Mouse (Mus musculus) adrenal gland, adult 8-10 months (tissue): ENCODE data around the gene Sgms2. TPM values are rescaled to one million over a fixed set of nuclear protein-coding genes. Genes with fewer than 3 reads are reported as not detected.
"Not testable (repeated sequence)": the region's sequence is repeated elsewhere in the genome, so short reads cannot be mapped to it uniquely, and the experiment has no call there.

Experiments used
- DNase-seq: peaks from one replicate; pipeline ENCODE4 v3.0.0; 2022
- total RNA-seq, 4 experiments: library from RNA; stranded (reverse); gene quantifications; 2 replicates each; pipeline ENCODE4 v1.2.4; 2022

Gene Sgms2
- total RNA-seq, 4 experiments from 2014 or later = 3.6 to 9.6 (median 6.1) TPM

- DNase-seq = no peak
Measured at GRCm38 (mm10) chr3:131357643-131358042, 133.6 kb downstream of the Sgms2 start.

GRCm38 (mm10) chr3:131356026-131356425 is 135.2 kb downstream of the Sgms2 start:
- no peak for DNase-seq

- no peak for DNase-seq
Measured at GRCm38 (mm10) chr3:131350539-131350938, 140.7 kb downstream of the Sgms2 start.

DNA sequence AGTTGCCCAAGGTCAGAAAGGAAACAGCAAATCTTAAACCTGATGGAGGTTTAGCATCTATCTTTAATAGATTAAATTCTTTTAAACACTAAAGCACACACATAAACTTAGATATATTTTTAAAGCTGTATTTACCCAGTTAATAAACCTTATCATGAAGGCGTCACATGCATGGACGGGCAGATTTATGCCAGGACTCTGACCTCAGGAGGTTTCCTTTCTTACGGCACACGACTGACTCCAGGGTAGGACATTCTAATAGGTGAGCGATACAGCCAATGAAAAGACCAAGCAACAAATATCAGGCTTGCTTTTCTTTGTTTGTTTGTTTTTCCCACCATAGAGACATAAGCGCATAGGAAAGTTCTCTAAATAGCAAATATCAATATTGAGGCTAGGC is 142.2 kb downstream of the Sgms2 start:
- no peak for DNase-seq

DNA sequence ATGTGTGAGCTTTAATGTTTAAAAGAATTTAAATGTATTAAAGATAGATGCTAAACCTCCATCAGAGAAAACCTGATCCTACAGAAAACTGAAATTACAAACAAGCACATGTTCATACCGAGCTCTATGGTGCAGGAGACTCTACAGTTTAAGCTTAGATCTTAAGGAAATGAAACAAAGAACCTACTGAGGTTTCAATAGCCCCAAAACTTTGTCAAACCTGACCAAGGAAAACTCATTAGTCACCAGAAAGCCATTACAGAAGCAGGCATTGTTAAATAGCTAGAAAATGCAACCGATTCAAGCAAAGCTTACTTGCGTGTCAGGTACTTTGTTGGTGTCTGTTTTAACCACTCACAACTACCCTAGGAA is 142.6 kb downstream of the Sgms2 start:
- no peak for DNase-seq

DNA sequence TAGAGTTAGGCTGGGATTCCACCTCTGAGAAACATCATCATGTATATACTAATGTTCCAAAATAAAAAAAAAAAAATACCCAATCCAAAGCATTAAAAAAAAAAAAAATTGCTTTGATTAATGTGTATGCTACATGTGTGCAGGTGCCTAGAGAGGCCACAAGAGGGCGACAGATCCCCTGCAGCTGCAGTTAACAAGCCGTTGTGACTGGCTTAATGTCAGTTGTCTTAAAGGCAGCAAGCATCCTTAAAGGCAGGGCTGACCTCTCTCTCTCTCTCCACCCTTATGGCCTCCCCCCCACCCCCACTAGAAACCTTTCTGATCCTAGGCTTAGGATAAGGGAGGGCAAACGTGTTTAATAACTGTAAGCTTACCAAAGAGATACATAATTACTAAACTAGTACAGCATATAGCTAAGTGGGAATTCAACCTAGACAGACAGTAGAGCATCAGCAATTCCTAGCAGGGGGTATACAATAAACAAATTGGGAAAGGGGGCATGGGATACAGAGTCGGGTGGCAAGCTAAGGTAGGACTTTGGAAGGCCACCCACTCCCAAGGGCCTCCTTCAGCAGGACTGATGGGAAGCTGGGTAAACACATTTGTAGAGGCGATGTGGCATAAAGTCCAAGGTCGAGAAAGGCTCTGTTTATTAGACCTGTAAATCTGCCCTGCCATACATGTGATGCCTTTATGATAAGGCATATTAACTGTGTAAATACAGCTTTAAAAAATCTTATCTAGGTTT is 143.2 kb downstream of the Sgms2 start:
- DNase-seq = no peak

GRCm38 (mm10) chr3:131345903-131346302 is 145.3 kb downstream of the Sgms2 start:
- no peak for DNase-seq

- no peak for DNase-seq
Measured at GRCm38 (mm10) chr3:131343311-131343710, 147.9 kb downstream of the Sgms2 start.

DNA sequence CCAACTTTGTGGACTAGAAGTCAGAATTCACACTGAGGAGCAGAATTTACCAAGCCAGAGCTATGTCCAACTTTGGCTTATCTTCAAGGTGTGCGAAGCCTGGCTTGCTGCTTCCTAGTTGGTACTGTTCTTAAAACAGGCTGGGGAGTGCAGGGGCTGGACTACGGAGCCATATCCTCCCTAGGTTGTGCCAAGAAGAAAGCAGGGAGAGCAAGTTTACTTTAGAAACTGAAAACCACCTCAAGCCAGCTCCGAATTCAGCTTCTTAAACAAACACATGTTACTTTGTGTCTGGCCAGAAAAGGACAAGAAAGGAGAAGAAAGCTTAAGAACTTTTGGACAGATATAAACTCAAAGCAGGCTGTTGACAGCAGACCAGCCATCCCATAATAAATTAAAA is 150.3 kb downstream of the Sgms2 start:
- DNase-seq = no peak

DNA sequence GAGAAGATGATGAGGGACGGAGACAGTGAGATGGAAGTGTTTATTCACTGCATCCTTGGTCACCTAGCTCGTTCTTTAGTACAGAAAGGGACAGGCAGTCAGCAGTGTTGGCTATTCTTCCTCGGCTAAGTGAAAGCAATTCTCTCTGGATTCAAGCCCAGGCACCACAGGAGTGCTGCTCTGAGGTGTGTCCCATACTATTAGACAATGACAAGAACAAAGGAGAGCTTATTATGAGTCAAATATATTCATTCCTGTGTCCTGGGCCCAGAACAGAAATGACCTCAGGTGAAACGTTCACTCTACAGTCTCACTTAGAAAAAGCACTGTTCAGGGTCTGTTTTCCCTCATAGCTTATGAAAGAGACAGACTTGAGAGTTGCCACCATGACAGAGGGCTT is 151.9 kb downstream of the Sgms2 start:
- DNase-seq = no peak

- DNase-seq = not testable (repeated sequence)
Measured at GRCm38 (mm10) chr3:131337749-131338148, 153.5 kb downstream of the Sgms2 start.

GRCm38 (mm10) chr3:131336629-131337028 is 154.6 kb downstream of the Sgms2 start:
- DNase-seq = no peak

DNA sequence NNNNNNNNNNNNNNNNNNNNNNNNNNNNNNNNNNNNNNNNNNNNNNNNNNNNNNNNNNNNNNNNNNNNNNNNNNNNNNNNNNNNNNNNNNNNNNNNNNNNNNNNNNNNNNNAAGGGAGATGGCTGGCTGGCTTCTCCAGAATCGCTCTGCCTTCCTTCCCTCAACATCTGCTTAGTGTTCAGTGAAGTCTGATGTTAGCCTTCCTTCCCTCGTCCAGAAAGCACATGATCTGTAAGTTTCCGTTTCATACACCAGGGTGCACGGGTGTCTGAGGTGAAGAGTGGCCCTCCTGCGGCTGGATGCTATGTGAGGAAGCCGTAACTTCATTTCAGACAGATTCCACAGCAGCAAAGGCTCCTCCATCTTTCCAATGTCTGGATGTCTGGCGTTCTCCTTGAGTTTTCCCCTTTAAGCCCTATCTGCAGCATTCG is 156.1 kb downstream of the Sgms2 start:
- DNase-seq = no peak

DNA sequence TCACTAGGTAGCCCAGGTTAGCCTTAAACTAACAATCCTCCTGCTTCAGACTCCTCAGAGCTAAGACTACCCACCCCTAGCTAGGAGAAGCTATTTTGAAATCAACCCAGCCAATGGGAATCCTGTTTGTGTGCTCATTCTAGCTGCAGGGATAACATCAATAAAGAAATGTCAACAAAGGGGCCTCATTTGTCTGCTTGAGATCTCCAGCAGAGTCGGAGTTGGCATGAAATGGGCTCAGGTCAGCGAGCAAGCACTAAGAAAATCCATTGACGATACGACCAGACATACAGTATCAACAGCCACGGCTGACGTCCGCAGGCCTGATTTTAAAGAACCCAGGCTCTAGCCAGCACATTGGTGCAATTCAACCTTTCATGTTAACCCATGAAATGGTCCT is 164.0 kb downstream of the Sgms2 start:
- no peak for DNase-seq

- DNase-seq = no peak
Measured at GRCm38 (mm10) chr3:131326637-131327036, 164.6 kb downstream of the Sgms2 start.

- no peak for DNase-seq
Measured at GRCm38 (mm10) chr3:131322081-131322815, 169.0 kb downstream of the Sgms2 start.

GRCm38 (mm10) chr3:131320184-131320583 is 171.0 kb downstream of the Sgms2 start:
- DNase-seq = peak; percentile 70

GRCm38 (mm10) chr3:131318211-131318610 is 173.0 kb downstream of the Sgms2 start:
- no peak for DNase-seq

DNA sequence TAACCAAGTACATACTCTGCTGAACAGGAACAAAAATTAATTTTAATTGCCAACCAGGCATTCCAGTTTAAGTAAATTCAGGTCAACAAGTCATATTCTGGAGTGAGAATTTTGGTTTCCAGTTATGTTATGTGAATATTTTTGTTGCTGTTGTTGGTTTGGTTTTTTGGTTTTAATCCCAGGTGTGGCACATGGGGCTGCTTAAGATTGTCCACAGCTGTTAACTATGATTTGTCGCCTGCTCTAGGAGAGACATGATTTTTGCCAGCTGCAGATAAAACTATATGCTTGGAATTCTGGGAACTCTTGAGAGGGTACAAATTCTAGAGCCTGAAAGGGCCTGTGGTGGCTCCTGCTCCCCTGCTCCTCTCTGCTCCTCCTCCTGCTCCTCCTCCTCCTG is 174.1 kb downstream of the Sgms2 start:
- DNase-seq = no peak

DNA sequence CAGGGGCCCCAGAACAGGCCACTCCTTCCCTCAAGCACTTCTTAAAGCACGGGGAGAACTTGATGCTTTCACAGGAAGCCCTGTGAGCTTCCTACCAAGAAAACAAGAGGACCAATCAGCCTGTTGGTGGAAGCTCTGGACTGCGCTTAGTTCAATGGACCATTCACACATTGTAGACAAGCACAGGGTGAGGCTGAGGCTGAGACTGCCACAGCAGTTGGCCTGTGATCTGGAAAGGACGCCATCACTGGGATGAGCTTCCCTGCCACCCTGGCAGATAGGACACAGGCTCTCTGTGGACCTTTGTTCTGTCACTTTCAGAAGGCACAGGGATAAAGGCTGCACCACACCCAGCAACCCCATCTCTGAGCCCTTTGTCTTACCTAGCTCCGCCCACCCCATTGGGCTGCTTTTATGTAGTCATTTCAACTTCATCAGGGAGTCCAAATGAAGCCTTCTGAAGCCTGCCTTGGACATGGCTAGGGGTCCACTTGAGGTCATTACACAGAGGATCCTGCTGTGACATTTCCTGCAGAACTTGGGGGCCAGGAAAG is 175.2 kb downstream of the Sgms2 start:
- no peak for DNase-seq

GRCm38 (mm10) chr3:131312340-131312739 is 178.9 kb downstream of the Sgms2 start:
- no peak for DNase-seq

GRCm38 (mm10) chr3:131310572-131310971 is 180.6 kb downstream of the Sgms2 start:
- no peak for DNase-seq

- no peak for DNase-seq
Measured at GRCm38 (mm10) chr3:131307811-131308210, 183.4 kb downstream of the Sgms2 start.

GRCm38 (mm10) chr3:131306255-131306654 is 185.0 kb downstream of the Sgms2 start:
- DNase-seq = no peak
